Mouse (Mus musculus): ENCODE results near the gene Krtap19-3. TPM values are rescaled to one million over a fixed set of nuclear protein-coding genes. Genes with fewer than 3 reads are reported as not detected.

The Krtap19-3 gene
- not detected in 2 replicates for polyA plus RNA-seq (2016; fragmentation: Nextera tagmentation; extraction: Ambion mirVana)

DNA sequence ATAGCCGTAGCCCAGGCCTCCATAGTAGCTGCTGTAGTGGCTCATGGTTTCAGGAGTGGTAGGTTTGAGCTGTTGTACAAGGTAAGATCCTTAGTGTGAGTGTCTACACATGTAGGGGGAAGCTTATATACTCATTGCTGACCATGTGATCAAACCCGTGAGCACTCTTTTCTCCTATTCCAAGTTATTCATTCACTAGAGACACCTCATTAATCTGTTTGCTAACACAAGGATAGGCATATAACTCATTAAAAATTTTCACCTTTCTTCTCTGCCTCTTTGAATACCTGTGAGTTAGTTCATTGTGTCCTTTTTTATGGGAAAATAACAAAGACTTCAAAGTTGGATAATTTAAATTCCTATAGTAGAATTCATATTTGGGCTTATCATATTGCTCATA, at the start of gene Krtap19-3:
Gene Krtap19-3 (minus strand): TSS at position 101 of the 400 bp plus-strand sequence.
- ATAC-seq (ENCODE audit: low FRiP score, low read depth), result no peak
- Histone ChIP-seq H3K9ac (no peak within 1 kb of the TSS), H3K27me3 (replicated peaks) (no peaks in the 10 kb centered on the region), H3K4me3 (no peak within 1 kb of the TSS), H3K4me2 (replicated peaks) (no peak within 1 kb of the TSS), H3K36me3 (no peaks in the 10 kb centered on the region), H3K4me1 (no peaks in the 10 kb centered on the region), H3K27ac (no peak within 1 kb of the TSS), H3K9me3 (no peaks in the 10 kb centered on the region)
- WGBS, result 91% methylated on average over 2 of the region's 2 CpGs

DNA sequence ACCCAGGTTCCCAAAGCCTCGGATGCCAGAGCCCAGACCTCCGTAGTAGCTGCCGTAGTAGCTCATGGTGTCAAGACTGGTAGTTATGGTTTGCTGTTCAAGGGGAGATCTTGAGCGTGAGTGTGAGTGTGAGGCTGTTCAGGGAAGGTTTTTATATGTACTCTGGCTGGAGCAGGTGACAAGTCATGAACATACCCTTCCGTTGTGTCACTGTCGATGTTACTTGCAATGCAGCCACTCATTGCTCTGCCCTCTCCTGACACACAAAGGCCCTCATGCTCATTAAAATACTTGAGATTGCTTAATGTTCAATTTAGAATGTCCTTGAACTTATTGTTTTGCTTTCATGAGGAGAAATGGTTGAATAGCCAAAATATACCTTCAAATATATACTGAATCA, 18.5 kb upstream of the Krtap19-3 start, which contains the start of gene Krtap19-5:
Gene Krtap19-5 (minus strand): TSS at position 101 of the 400 bp plus-strand sequence.
- ATAC-seq (ENCODE audit: low FRiP score, low read depth), result no peak
- Histone ChIP-seq H3K4me1 (no peaks in the 10 kb centered on the region), H3K9me3 (no peaks in the 10 kb centered on the region), H3K4me2 (replicated peaks) (no peak within 1 kb of the TSS), H3K36me3 (no peaks in the 10 kb centered on the region), H3K4me3 (no peak within 1 kb of the TSS), H3K27me3 (replicated peaks) (no peaks in the 10 kb centered on the region), H3K9ac (no peak within 1 kb of the TSS), H3K27ac (no peak within 1 kb of the TSS)
- WGBS, result 89% methylated on average over 6 of the region's 6 CpGs

DNA sequence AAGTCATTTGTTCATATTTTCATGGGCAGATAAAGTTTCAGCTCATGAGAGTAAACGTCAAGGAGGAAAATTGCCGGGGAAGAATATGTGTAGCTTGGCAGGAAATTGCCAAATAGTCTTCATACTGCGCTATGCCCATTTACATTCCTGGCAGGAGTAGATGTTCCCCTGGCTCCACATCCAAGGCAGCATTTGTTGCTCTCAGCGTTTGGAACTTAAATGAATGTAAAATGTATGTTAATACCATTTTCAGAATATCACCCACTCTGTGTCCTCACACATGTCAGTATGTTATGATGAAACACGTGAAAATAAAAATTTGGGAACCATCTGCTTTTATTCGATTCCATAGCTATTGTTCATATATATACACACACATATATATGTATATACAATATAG, 9.0 kb upstream of the Krtap19-3 start:
- no peak for ATAC-seq (ENCODE audit: low FRiP score, low read depth)
- Histone ChIP-seq H3K27me3 (replicated peaks) (no peaks in the 10 kb centered on the region), H3K9me3 (no peaks in the 10 kb centered on the region), H3K9ac (no peak overlapping the region), H3K4me3 (no peak overlapping the region), H3K27ac (no peak overlapping the region), H3K4me2 (replicated peaks) (no peak overlapping the region), H3K4me1 (no peaks in the 10 kb centered on the region), H3K36me3 (no peaks in the 10 kb centered on the region)
- 88% methylated on average over 6 of the region's 6 CpGs for WGBS

DNA sequence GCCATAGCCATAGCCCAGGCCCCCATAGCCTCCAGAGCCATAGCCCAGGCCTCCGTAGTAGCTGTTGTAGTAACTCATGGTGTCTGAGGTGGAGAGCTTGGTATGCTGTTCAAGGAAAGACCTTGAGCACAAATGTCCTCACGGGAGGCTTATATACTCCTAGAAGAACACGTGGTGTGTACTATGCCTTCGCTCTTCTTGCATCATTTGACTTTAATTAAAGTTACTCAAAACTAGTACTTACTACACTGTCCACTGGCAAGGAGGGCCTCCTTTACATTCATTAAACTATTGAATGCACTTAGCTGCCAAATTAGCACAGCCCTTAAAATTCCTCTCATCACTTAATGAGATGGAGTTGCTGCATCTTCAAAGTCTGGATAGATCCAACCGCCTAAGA, 7.2 kb upstream of the Krtap19-3 start, which contains the start of gene Krtap19-4:
Gene Krtap19-4 (minus strand): TSS at position 101 of the 400 bp plus-strand sequence.
- no peak within 1 kb of the TSS for H3K27ac ChIP-seq
- ATAC-seq (ENCODE audit: low FRiP score, low read depth), result no peak
- WGBS, result 90% methylated on average over 5 of the region's 5 CpGs

DNA sequence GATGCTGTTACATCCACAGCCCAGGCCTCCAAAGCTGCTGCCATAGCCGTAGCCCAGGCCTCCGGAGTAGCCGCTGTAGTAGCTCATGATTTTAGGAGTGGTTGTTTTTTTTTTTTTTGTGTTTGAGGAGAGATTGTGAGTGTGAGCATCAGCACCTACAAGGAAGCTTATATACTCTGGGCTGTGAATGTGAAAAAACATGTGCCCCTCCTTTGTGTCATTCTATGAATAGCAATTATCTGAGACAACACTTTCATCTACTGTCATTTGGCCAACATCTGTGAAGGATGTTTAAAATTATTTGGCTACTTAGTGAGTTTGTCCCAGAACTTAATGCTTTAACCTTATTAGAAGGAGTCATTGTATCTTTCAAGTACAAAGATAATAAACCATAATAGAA, 3.7 kb downstream of the Krtap19-3 start, which contains the start of gene Krtap19-2:
Gene Krtap19-2 (minus strand): TSS at position 101 of the 400 bp plus-strand sequence.
- ATAC-seq (ENCODE audit: low FRiP score, low read depth), result no peak
- 97% methylated on average over 3 of the region's 3 CpGs for WGBS
- H3K27me3 ChIP-seq (replicated peaks), result no peaks in the 10 kb centered on the region
- no peaks in the 10 kb centered on the region for H3K36me3 ChIP-seq
- no peak within 1 kb of the TSS for H3K27ac ChIP-seq
- H3K4me3 ChIP-seq, result no peak within 1 kb of the TSS
- H3K4me2 ChIP-seq (replicated peaks), result no peak within 1 kb of the TSS
- H3K4me1 ChIP-seq, result no peaks in the 10 kb centered on the region
- no peak within 1 kb of the TSS for H3K9ac ChIP-seq
- no peaks in the 10 kb centered on the region for H3K9me3 ChIP-seq

More for the DNA sequence above, 7.2 kb upstream of the Krtap19-3 start, which contains the start of gene Krtap19-4:
- Histone ChIP-seq H3K4me1 (no peaks in the 10 kb centered on the region), H3K4me2 (replicated peaks) (no peak within 1 kb of the TSS), H3K27me3 (replicated peaks) (no peaks in the 10 kb centered on the region), H3K4me3 (no peak within 1 kb of the TSS), H3K9me3 (no peaks in the 10 kb centered on the region), H3K9ac (no peak within 1 kb of the TSS), H3K36me3 (no peaks in the 10 kb centered on the region)

DNA sequence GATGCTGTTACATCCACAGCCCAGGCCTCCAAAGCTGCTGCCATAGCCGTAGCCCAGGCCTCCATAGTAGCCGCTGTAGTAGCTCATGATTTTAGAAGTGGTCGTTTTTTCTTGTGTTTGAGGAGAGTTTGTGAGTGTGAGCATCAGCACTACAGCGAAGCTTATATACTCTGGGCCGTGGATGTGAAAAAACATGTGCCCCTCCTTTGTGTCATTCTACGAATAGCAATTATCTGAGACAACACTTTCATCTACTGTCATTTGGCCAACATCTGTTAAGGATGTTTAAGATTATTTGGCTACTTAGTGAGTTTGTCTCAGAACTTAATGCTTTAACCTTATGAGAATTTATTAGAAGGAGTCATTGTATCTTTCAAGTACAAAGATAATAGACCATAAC, 8.5 kb downstream of the Krtap19-3 start, which contains the start of gene Krtap19-1:
Gene Krtap19-1 (minus strand): TSS at position 101 of the 400 bp plus-strand sequence.
- no peaks in the 10 kb centered on the region for H3K4me1 ChIP-seq
- no peak within 1 kb of the TSS for H3K4me3 ChIP-seq
- 89% methylated on average over 6 of the region's 6 CpGs for WGBS
- no peaks in the 10 kb centered on the region for H3K9me3 ChIP-seq
- H3K9ac ChIP-seq, result no peak within 1 kb of the TSS
- no peak within 1 kb of the TSS for H3K27ac ChIP-seq
- ATAC-seq (ENCODE audit: low FRiP score, low read depth), result no peak
- H3K36me3 ChIP-seq, result no peaks in the 10 kb centered on the region
- no peaks in the 10 kb centered on the region for H3K27me3 ChIP-seq (replicated peaks)
- no peak within 1 kb of the TSS for H3K4me2 ChIP-seq (replicated peaks)

DNA sequence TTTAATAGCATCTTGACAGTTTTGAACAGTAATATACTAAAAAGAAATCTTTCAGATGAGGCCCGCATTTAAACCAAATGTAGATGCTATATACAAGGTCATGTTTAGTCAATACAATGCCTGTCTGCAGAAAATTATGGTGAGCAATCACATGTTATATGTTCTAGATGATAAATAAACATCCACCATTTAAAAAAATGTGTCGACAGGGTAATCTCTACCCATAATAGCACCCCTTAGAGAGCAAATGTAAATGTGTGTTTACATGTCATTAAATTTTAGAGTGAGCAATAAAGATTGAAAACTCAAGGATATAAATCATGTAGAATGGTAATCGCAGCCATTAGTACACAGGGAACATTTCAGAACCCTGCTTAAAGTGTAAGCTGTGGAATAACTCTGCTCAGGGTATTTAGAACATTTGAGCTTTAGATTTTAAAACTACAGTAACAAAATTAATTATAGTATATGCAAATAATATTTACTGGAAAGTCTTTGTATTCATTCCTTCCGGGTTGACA, 12.9 kb downstream of the Krtap19-3 start:
- Histone ChIP-seq H3K4me1 (no peaks in the 10 kb centered on the region), H3K27ac (no peak overlapping the region), H3K4me2 (replicated peaks) (no peak overlapping the region), H3K4me3 (no peak overlapping the region), H3K9me3 (no peaks in the 10 kb centered on the region), H3K27me3 (replicated peaks) (no peaks in the 10 kb centered on the region), H3K36me3 (no peaks in the 10 kb centered on the region), H3K9ac (no peak overlapping the region)
- 0 out of 2 replicates have a peak, but pooled peaks have one; percentile 58 for ATAC-seq (ENCODE audit: low FRiP score, low read depth)
- 72% methylated on average over 4 of the region's 4 CpGs for WGBS

DNA sequence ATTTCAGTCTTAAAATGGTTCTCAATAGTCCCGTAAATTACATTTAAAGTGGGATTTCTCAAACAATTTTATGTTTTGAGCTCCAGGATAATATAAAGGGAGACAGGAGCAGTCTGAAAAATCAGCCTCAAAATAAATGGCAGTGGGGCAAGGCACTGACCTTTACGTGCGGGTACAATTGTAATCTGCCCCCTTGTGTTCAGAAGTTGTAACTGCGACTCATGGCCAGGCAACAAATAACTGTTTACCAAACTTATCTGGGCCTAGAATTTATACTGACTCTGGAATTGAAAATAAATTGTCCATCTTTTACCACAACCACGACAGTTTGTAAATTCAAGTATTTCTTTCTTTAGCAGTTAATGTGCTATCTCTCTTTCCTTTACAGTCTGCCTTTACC, 26.4 kb downstream of the Krtap19-3 start:
- no peaks in the 10 kb centered on the region for H3K4me1 ChIP-seq
- H3K36me3 ChIP-seq, result no peaks in the 10 kb centered on the region
- no peaks in the 10 kb centered on the region for H3K9me3 ChIP-seq
- no peak overlapping the region for H3K9ac ChIP-seq
- no peak for ATAC-seq (ENCODE audit: low FRiP score, low read depth)
- 16% methylated on average over 5 of the region's 5 CpGs for WGBS
- H3K4me2 ChIP-seq (replicated peaks), result no peak overlapping the region
- H3K27me3 ChIP-seq (replicated peaks), result no peaks in the 10 kb centered on the region
- no peak overlapping the region for H3K27ac ChIP-seq
- no peak overlapping the region for H3K4me3 ChIP-seq

DNA sequence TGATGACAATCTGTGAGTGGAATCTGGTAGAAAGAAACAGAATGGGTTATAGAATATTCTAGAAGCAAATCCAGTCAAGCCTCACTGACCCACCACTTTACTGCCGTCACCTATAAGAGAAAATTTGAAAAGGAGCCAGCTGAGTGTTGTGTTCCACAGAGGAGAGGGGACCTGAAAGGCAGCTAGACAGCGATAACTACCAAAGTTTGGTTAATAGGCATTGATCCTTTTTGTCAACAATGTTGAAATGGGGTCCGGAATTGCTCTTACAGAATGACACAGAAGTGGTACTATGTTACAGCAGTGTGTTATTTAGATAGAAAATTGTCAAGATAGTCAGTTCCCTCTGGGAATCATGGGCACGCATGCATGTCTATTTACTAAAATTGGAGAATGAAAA, 29.3 kb downstream of the Krtap19-3 start:
- WGBS, result 89% methylated on average over 4 of the region's 4 CpGs
- no peak overlapping the region for H3K4me2 ChIP-seq (replicated peaks)
- H3K4me1 ChIP-seq, result no peaks in the 10 kb centered on the region
- no peak for ATAC-seq (ENCODE audit: low FRiP score, low read depth)
- H3K4me3 ChIP-seq, result no peak overlapping the region
- H3K27ac ChIP-seq, result no peak overlapping the region
- no peak overlapping the region for H3K9ac ChIP-seq
- H3K36me3 ChIP-seq, result no peaks in the 10 kb centered on the region
- H3K27me3 ChIP-seq (replicated peaks), result no peaks in the 10 kb centered on the region
- no peaks in the 10 kb centered on the region for H3K9me3 ChIP-seq

DNA sequence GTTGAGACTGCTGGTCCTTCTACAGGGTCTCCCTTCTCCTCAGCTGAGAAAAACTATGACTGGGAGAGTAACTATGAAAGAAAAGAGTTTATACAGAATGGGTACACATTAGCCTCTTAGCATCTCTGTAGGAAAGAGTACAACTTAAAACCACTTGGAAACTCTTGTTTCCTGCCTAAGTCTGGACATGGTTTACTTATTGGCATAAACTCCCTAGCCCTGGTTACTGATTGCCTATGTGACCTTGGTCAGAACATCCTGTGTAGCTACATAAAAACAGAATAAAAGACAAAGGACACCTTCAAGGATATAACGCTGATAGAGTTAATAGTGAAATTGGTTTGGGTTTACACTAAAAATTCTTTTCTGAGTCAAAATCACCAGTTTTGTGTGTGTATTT, 30.5 kb downstream of the Krtap19-3 start:
- H3K36me3 ChIP-seq, result no peaks in the 10 kb centered on the region
- no peak overlapping the region for H3K4me2 ChIP-seq (replicated peaks)
- no peak overlapping the region for H3K9ac ChIP-seq
- H3K9me3 ChIP-seq, result no peaks in the 10 kb centered on the region
- 94% methylated on average over 1 of the region's 1 CpGs for WGBS
- ATAC-seq (ENCODE audit: low FRiP score, low read depth), result no peak
- no peak overlapping the region for H3K4me3 ChIP-seq
- H3K4me1 ChIP-seq, result no peaks in the 10 kb centered on the region
- no peak overlapping the region for H3K27ac ChIP-seq
- no peaks in the 10 kb centered on the region for H3K27me3 ChIP-seq (replicated peaks)

Other genes with a start within 250 kb of the Krtap19-3 start
- not detected in 2 replicates for gene Krtap26-1, start 230.2 kb downstream of the Krtap19-3 start, polyA plus RNA-seq (2016; fragmentation: Nextera tagmentation; extraction: Ambion mirVana)
- not detected in 2 replicates for gene Krtap27-1, start 206.4 kb downstream of the Krtap19-3 start, polyA plus RNA-seq (2016; fragmentation: Nextera tagmentation; extraction: Ambion mirVana)
- gene 2310061N02Rik, start 170.1 kb downstream of the Krtap19-3 start, polyA plus RNA-seq (2016; fragmentation: Nextera tagmentation; extraction: Ambion mirVana), result not detected in 2 replicates
- gene Krtap13-1, start 149.2 kb downstream of the Krtap19-3 start, polyA plus RNA-seq (2016; fragmentation: Nextera tagmentation; extraction: Ambion mirVana), result not detected in 2 replicates
- not detected in 2 replicates for gene Krtap13, start 126.4 kb downstream of the Krtap19-3 start, polyA plus RNA-seq (2016; fragmentation: Nextera tagmentation; extraction: Ambion mirVana)
- gene 2310034C09Rik, start 119.2 kb downstream of the Krtap19-3 start, polyA plus RNA-seq (2016; fragmentation: Nextera tagmentation; extraction: Ambion mirVana), result not detected in 2 replicates
- gene 2310057N15Rik, start 103.8 kb downstream of the Krtap19-3 start, polyA plus RNA-seq (2016; fragmentation: Nextera tagmentation; extraction: Ambion mirVana), result not detected in 2 replicates
- gene Gm5965, start 100.1 kb downstream of the Krtap19-3 start, polyA plus RNA-seq (2016; fragmentation: Nextera tagmentation; extraction: Ambion mirVana), result not detected in 2 replicates
- not detected in 2 replicates for gene Gm20741, start 65.8 kb downstream of the Krtap19-3 start, polyA plus RNA-seq (2016; fragmentation: Nextera tagmentation; extraction: Ambion mirVana)
- gene Krtap15, start 57.8 kb downstream of the Krtap19-3 start, polyA plus RNA-seq (2016; fragmentation: Nextera tagmentation; extraction: Ambion mirVana), result not detected in 2 replicates
- gene Krtap14, start 51.9 kb downstream of the Krtap19-3 start, polyA plus RNA-seq (2016; fragmentation: Nextera tagmentation; extraction: Ambion mirVana), result not detected in 2 replicates
- not detected in 2 replicates for gene Krtap19-1, start 8.6 kb downstream of the Krtap19-3 start, polyA plus RNA-seq (2016; fragmentation: Nextera tagmentation; extraction: Ambion mirVana)
- gene Krtap19-2, start 3.8 kb downstream of the Krtap19-3 start, polyA plus RNA-seq (2016; fragmentation: Nextera tagmentation; extraction: Ambion mirVana), result not detected in 2 replicates
- not detected in 2 replicates for gene Krtap19-4, start 7.1 kb upstream of the Krtap19-3 start, polyA plus RNA-seq (2016; fragmentation: Nextera tagmentation; extraction: Ambion mirVana)
- not detected in 2 replicates for gene Krtap19-5, start 18.4 kb upstream of the Krtap19-3 start, polyA plus RNA-seq (2016; fragmentation: Nextera tagmentation; extraction: Ambion mirVana)
- gene Krtap19-9b, start 54.2 kb upstream of the Krtap19-3 start, polyA plus RNA-seq (2016; fragmentation: Nextera tagmentation; extraction: Ambion mirVana), result not detected in 2 replicates
- not detected in 2 replicates for gene Krtap16-3, start 84.8 kb upstream of the Krtap19-3 start, polyA plus RNA-seq (2016; fragmentation: Nextera tagmentation; extraction: Ambion mirVana)
- gene Krtap22-2, start 132.7 kb upstream of the Krtap19-3 start, polyA plus RNA-seq (2016; fragmentation: Nextera tagmentation; extraction: Ambion mirVana), result not detected in 2 replicates
- gene Gm10229, start 137.2 kb upstream of the Krtap19-3 start, polyA plus RNA-seq (2016; fragmentation: Nextera tagmentation; extraction: Ambion mirVana), result not detected in 2 replicates
- gene Krtap6-1, start 153.7 kb upstream of the Krtap19-3 start, polyA plus RNA-seq (2016; fragmentation: Nextera tagmentation; extraction: Ambion mirVana), result not detected in 2 replicates
- gene Gm10228, start 163.4 kb upstream of the Krtap19-3 start, polyA plus RNA-seq (2016; fragmentation: Nextera tagmentation; extraction: Ambion mirVana), result not detected in 2 replicates
- gene Krtap6-5, start 169.8 kb upstream of the Krtap19-3 start, polyA plus RNA-seq (2016; fragmentation: Nextera tagmentation; extraction: Ambion mirVana), result not detected in 2 replicates
- gene 1110025L11Rik, start 186.0 kb upstream of the Krtap19-3 start, polyA plus RNA-seq (2016; fragmentation: Nextera tagmentation; extraction: Ambion mirVana), result not detected in 2 replicates
- not detected in 2 replicates for gene Krtap6-3, start 206.0 kb upstream of the Krtap19-3 start, polyA plus RNA-seq (2016; fragmentation: Nextera tagmentation; extraction: Ambion mirVana)

Data from neural tube, embryonic 12.5 days (tissue).